Mouse (Mus musculus) small intestine, adult 2 months (tissue): ENCODE results near the gene Mpv17l. TPM values are rescaled to one million over a fixed set of nuclear protein-coding genes. Genes with fewer than 3 reads are reported as not detected.
A peak's percentile ranks its signal among the peaks of the same experiment; 100 is the strongest.

Experiments
- H3K27ac ChIP-seq: fragments of 200-500 bp; 2 replicates; pipeline ENCODE4 v1.5.1; 2012; ENCODE audit warnings: low read depth, low read length, control low read depth, inconsistent platforms; ENCODE audit not compliant: insufficient read depth
- H3K27me3 ChIP-seq: fragments of 200-500 bp; 2 replicates; pipeline ENCODE4 v1.6.1; 2012; ENCODE audit warnings: mild to moderate bottlenecking, moderate library complexity, low read length, inconsistent platforms; ENCODE audit not compliant: control insufficient read depth, insufficient read depth
- H3K36me3 ChIP-seq: fragments of 200-500 bp; 2 replicates; pipeline ENCODE4 v1.6.1; 2012; ENCODE audit warnings: mild to moderate bottlenecking, low read length, control low read depth, inconsistent platforms; ENCODE audit not compliant: control insufficient read depth, insufficient read depth
- H3K4me1 ChIP-seq: fragments of 200-500 bp; 2 replicates; pipeline ENCODE4 v1.6.1; 2012; ENCODE audit warnings: low read length, inconsistent platforms, mixed read lengths; ENCODE audit not compliant: control insufficient read depth, insufficient read depth, insufficient read length
- H3K4me3 ChIP-seq: fragments of 200-500 bp; 2 replicates; pipeline ENCODE4 v1.5.1; 2012; ENCODE audit warnings: low read depth, mild to moderate bottlenecking, control low read depth, inconsistent platforms, low read length, moderate library complexity
- CTCF ChIP-seq: fragments of 200-500 bp; IDR thresholded peaks from 2 replicates; pipeline ENCODE4 v1.5.1; 2012; ENCODE audit warnings: low read depth, mild to moderate bottlenecking, control low read depth, inconsistent platforms, low read length, moderate library complexity, mixed read lengths; ENCODE audit not compliant: insufficient replicate concordance, insufficient read length; ENCODE audit errors: extremely low read depth
- POLR2A ChIP-seq: fragments of 200-500 bp; IDR thresholded peaks from 2 replicates; pipeline ENCODE4 v1.6.1; 2012; ENCODE audit warnings: low read depth, mild to moderate bottlenecking, control low read depth, inconsistent platforms, low read length, moderate library complexity
- WGBS: fragments of 180-500 bp; shearing (Covaris S2); methylation state at CpG from one replicate; pipeline ENCODE4 v1.1.7; 2018; 5-methylcytosine and 5-hydroxymethylcytosine counted together
- polyA plus RNA-seq: library from polyadenylated mRNA; depleted of rRNA; stranded (reverse); fragments of >200 nt; gene quantifications from 2 replicates; pipeline ENCODE4 v1.2.3, GENCODE M21; 2012; rRNA removed

Gene Mpv17l
- polyA plus RNA-seq, 1 experiment, result 2.7 TPM

DNA sequence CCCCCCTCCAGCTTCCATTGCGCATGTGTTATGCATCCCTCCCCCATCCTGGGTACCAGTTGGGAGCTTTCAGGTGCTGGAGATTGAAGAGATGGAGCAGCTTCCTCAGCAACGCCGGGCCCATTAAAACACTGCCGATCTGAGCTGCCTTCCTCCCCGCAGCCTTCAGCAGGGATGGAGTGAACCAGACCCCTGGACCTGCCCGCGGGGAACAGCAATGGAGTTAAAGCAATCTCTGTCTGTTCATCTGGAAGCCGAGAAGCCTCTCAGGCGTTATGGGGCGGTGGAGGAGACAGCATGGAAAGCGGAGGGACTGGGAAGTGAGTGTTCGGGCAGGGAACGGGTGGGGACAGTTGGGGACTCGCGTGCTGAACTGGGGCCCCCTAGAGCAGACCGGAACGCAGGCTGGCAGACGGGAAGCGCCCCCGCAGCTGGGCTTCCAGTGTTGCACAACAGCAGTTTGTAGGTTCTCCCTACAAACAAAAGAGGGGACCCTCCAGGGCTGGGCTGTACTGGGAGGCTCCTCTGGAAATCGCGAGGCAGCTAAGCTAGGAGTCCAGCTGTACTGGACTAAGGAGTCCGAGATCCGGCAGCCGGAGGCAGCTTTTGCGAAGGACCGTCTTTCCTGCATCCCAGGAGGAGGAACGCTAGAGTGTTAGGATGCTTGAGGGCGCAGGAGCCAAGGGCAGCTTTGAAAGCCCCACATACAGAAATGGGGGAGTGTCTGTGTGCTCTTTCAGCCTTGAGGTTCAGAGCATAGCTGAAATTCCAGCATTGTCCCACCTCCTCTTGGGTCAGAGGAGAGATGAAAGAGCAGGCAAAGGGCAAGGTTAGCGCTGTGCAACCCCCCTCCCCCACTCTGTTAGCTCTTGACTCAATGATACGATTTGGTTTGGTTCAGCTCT is 83.9 kb downstream of the Mpv17l start, which contains the start of the genes 2900011O08Rik and Ifitm7:
2900011O08Rik (plus strand) TSS at position 31 of the 905 bp plus-strand sequence.
Ifitm7 (minus strand) TSS at position 315 of the 905 bp plus-strand sequence.
- no peaks in the 10 kb centered on the region for H3K4me1 ChIP-seq
- no peak for TF ChIP-seq CTCF
- no peak for TF ChIP-seq POLR2A
- H3K27me3 ChIP-seq, result no peaks in the 10 kb centered on the region
- H3K27ac ChIP-seq, result no peak within 1 kb of the TSS
- 3% methylated on average over 31 of the region's 31 CpGs for WGBS
- H3K36me3 ChIP-seq, result no peaks in the 10 kb centered on the region
- peak within 1 kb of the TSS; percentile 25 for H3K4me3 ChIP-seq

DNA sequence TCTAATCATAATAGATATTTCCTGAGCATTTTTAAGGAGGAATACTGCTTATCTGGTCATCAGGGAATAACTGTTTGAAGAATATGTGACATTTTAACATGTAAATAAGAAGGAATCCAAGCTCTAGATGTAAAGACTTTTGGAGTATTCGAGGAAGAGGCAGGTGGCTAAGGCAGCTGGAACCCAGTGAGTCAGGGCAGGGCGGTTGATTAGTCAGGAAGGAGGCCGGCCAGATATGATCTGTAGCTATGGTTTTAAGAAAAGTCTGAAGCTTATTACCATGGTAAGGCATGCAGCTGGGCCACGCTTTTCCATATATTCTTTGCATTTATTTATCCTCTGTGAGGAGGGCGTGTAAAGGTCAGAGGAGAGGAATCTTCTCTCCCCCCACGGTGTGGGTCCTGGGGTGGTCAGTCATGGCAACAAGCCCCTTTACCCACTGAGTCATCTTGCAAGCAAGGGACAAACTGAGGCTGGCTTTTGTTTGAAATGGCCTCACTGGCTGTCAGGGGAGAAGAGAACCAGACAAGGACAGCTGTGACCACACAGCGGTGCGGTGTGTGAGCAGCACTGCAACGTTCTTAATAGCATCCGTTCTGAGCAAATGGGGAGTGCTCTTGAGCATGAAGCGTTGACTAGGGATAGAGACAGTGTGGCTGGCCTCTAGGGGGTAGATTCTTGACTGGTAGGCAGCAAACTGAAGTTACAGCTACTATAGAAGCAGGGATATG is 89.7 kb downstream of the Mpv17l start:
- Histone ChIP-seq H3K4me3 (no peak overlapping the region), H3K27ac (no peak overlapping the region), H3K36me3 (no peaks in the 10 kb centered on the region), H3K4me1 (no peaks in the 10 kb centered on the region), H3K27me3 (no peaks in the 10 kb centered on the region)
- no peak for TF ChIP-seq POLR2A
- TF ChIP-seq CTCF, result no peak
- WGBS, result 79% methylated on average over 11 of the region's 11 CpGs

DNA sequence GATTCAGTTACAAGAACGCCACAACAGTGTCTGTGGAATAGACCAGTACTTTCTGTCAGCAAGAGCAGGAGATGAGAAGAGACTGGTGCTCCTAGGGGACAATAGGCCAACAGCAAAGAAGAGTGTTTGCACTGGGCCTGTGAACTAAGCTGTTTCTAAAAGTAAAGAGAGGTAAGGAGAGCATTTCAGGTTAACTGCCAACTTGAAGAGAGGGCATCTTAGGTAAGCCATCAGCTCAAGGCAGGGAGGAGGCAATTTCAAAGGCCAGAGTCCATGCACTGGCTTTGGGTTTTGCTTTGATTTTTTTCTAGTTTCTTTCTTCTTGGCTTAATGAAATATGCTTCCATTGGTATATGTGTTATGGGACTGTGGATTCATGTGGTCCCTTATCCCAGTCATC is 91.1 kb downstream of the Mpv17l start:
- no peak overlapping the region for H3K27ac ChIP-seq
- 94% methylated on average over 1 of the region's 1 CpGs for WGBS

DNA sequence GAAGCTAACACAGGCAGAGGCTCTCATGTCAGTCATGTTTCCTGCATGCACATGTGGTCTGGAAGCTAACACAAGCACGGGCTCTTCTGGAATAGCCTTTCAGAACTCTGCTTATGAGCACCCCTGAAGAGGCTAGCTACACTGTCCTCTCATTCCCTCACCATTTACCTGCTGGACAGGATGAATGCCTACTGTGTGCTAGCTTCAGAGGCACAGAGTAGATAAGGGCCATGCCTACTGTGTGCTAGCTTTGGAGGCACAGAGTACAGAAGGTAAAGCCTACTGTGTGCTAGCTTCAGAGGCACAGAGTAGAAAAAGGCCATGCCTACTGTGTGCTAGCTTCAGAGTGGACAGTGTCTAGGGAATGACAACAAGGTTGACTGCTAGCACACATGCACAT is 91.5 kb downstream of the Mpv17l start:
- no peak overlapping the region for H3K4me3 ChIP-seq
- H3K36me3 ChIP-seq, result no peaks in the 10 kb centered on the region
- TF ChIP-seq POLR2A, result no peak
- TF ChIP-seq CTCF, result no peak
- no peaks in the 10 kb centered on the region for H3K27me3 ChIP-seq
- no peaks in the 10 kb centered on the region for H3K4me1 ChIP-seq
- H3K27ac ChIP-seq, result no peak overlapping the region
- WGBS, result 60% methylated on average over 1 of the region's 1 CpGs

More for the DNA sequence above, 91.1 kb downstream of the Mpv17l start:
- Histone ChIP-seq H3K27me3 (no peaks in the 10 kb centered on the region), H3K36me3 (no peaks in the 10 kb centered on the region), H3K4me1 (no peaks in the 10 kb centered on the region), H3K4me3 (no peak overlapping the region)
- TF ChIP-seq POLR2A, result no peak
- TF ChIP-seq CTCF, result no peak

Other genes with a start within 250 kb of the Mpv17l start
- gene Parn, start 235.0 kb upstream of the Mpv17l start, polyA plus RNA-seq, result 3.8 and 9.5 TPM in 2 replicates
- 6.2 and 12.8 TPM in 2 replicates for gene Bfar, start 231.3 kb upstream of the Mpv17l start, polyA plus RNA-seq
- gene 3110001I22Rik, start 231.2 kb upstream of the Mpv17l start, polyA plus RNA-seq, result 0.46 and 1.2 TPM in 2 replicates
- gene Pla2g10, start 172.2 kb upstream of the Mpv17l start, polyA plus RNA-seq, result 9.5 and 21.3 TPM in 2 replicates
- 1.6 and 2.7 TPM in 2 replicates for gene Rrn3, start 122.5 kb upstream of the Mpv17l start, polyA plus RNA-seq
- 23.0 and 45.9 TPM in 2 replicates for gene Ntan1, start 84.3 kb upstream of the Mpv17l start, polyA plus RNA-seq
- gene Pdxdc1, start within 50 bp of the Mpv17l start, polyA plus RNA-seq, result 76.7 and 137 TPM in 2 replicates
- gene 2900011O08Rik, start 83.4 kb downstream of the Mpv17l start, polyA plus RNA-seq, result 0.14 and 0.35 TPM in 2 replicates
- gene Ifitm7, start 83.7 kb downstream of the Mpv17l start, polyA plus RNA-seq, result not detected in 2 replicates